Mouse (Mus musculus): ENCODE results near the gene Peli1. TPM values are rescaled to one million over a fixed set of nuclear protein-coding genes. Genes with fewer than 3 reads are reported as not detected.
"Not testable (repeated sequence)": the region's sequence is repeated elsewhere in the genome, so short reads cannot be mapped to it uniquely, and the experiment has no call there.

Gene Peli1
- total RNA-seq, 2 experiments from 2014 or later = 17.5 to 26.2 TPM

DNA sequence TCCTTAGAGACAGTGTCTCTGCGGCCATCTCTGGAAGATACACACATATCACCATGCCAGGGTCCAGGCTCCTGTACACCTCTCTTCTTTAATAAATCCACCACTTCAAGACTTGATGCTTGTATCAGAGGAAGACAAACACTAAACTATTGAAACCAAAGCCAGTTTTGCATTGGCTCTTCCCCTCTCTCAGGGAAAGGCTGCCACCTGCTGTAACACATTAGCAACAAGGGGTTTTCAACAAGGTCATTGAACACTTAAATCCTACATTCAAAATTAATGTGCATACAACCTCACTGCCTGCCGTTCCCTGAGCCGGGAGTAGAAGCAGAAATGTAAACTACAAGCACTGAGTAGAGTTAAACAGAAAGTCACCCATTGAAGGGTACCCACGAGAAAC lies 87.3 kb downstream of the Peli1 start:
- ATAC-seq (replicated peaks; ENCODE audit: low FRiP score, poor library complexity, severe bottlenecking) = no peak

DNA sequence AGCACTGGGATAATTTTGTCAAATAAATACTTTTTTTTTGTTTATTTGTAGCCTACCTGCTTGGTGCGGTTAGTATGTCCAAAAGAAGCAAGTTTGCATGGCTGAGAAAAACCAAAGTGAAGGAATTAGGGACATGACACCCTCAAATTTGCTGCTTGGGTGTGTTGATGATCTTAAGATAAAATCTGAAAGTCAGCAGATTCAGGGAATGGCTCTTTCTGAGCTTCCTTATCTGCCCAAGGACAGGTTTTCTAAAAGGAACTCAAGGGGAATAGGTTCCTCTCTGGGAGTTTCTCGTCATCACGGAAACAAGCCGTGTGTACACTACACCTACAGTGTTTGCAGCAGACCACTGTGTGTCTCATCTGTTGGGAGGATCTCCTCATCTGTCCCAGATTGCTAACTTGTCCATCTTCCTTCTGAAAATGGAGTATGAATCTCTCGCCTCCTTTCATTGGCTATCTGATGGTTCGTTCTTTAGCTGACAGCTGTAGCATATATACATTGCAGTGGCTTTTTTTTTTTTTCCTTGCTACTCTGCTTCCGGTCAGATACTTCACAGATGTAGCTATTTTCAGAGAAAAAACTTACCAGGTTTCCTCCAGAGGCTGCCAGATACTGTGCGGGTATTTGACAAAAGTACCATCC lies 88.0 kb downstream of the Peli1 start:
- no peak for ATAC-seq (replicated peaks; ENCODE audit: low FRiP score, poor library complexity, severe bottlenecking)

DNA sequence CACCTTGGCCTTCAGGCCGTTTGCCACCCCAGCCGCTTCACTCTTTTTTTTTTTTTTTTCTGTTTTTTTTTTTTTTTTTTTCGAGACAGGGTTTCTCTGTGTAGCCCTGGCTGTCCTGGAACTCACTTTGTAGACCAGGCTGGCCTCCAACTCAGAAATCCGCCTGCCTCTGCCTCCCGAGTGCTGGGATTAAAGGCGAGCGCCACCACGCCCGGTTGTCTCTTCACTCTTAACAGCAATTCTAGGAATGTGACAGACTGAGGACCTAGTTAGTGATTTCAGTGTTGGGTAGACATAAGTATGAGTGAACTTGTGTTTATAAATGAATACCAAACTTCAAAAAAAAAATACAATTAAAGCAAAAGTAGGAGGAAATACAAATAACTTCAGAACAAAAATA lies 88.8 kb downstream of the Peli1 start:
- ATAC-seq (replicated peaks; ENCODE audit: low FRiP score, poor library complexity, severe bottlenecking) = not testable (repeated sequence)

DNA sequence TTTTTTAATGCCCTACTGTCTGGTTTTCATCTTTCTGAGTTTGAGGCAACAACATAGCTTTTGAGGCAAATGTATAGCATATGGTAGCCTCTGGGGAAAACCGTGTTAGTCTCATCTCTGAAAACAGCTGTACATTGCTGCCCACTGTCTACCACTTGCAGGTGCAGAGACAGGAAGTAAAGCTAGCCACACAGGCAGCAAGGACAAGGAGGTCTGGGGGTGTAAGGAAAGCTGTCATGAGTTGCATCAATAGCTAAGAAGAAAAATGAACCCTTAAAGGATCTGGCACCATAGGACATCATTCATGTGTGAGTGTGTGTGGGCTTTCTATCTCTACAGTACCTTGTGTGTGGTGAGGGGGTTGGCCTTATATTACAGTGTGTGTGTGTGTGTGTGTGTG lies 89.6 kb downstream of the Peli1 start:
- ATAC-seq (replicated peaks; ENCODE audit: low FRiP score, poor library complexity, severe bottlenecking) = no peak

DNA sequence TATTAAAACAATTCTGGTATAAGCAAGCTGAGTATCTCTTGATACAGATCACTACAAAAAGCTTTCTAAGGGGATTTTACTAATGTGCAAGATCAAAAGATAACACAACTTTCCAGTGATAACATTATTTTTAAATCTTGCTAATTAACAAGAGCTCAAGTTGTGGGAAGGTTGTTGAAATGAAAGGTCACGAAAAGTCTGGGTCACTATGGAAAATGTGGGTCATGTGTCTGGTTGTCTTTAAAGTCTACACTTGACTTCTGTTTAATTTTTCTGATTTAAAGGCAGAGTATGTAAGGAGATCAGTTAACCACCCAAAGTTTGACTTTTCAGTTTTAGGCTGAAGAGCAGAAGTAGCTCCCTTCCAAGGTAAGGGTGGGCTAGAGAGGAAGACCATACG lies 90.5 kb downstream of the Peli1 start:
- ATAC-seq (replicated peaks; ENCODE audit: low FRiP score, poor library complexity, severe bottlenecking) = no peak

DNA sequence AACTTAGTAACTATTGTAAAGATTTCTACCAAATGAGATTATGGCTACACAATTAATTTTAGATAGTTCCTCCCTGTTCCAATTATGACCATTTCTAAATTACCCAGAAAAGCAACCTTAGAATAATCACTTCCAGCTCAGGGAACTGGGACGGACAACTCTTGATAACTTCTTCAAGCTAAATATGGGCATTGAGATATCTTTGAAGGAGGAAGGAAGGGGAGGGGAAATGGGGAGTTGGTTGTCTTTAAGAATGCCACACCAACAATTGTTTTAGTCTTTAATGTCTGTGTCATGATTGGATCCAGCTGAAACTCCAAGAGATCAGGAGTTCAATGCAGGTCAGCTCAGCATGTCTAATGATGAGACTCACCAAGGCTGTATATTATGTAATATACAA lies 91.6 kb downstream of the Peli1 start:
- ATAC-seq (replicated peaks; ENCODE audit: low FRiP score, poor library complexity, severe bottlenecking) = no peak

DNA sequence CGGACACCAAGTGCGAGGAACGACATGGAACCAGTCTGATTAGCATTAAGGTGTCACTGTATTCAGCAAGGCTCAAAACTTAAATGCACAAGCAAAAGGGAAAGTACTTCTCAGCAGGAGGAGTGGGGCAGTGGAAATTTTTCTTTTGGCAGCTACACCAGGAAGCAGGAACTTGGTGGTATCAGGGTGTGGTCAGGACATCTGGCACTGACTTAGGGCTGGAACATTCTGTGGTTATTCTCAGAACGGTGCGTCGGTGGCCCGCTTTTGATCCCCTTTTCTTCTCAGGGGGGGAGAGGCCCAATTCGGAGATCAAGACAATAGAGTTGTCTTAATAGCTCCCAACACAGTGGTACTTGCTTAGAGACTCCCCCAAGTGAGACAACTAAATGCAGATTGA lies 100.7 kb downstream of the Peli1 start:
- ATAC-seq (replicated peaks; ENCODE audit: low FRiP score, poor library complexity, severe bottlenecking) = not testable (repeated sequence)

DNA sequence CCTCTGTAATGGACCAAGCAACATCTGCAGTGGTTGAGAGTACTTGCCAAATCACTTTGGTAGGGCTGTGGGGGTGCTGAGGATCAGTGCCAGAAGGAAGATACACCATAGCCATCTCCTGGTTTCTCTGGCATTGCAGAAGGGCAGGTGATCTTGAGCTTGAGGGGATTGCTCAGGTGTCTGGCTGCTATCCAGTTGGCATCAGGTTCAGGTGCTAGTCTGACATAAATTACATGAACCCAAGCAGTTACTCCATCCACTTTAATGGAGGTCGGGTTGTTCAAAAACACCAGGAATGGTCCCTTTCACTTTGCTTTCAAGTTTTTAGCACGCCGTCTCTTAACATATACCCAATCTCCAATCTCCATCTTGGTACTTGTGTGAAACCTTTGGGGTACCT lies 103.8 kb downstream of the Peli1 start:
- ATAC-seq (replicated peaks; ENCODE audit: low FRiP score, poor library complexity, severe bottlenecking) = no peak

Other genes starting within 250 kb of the Peli1 start
- gene Vps54, start 148.0 kb downstream of the Peli1 start, total RNA-seq (2015; ENCODE audit: low replicate concordance) = 18.0 and 22.7 TPM in 2 replicates
- gene Vps54, start 148.0 kb downstream of the Peli1 start, total RNA-seq (2017; ENCODE audit: low replicate concordance) = 19.5 and 23.4 TPM in 2 replicates

Measured in erythroblast, adult 5-6 weeks (primary cell).